ENCODE assay signal across 24 mouse cellular contexts in the genomic region with DNA sequence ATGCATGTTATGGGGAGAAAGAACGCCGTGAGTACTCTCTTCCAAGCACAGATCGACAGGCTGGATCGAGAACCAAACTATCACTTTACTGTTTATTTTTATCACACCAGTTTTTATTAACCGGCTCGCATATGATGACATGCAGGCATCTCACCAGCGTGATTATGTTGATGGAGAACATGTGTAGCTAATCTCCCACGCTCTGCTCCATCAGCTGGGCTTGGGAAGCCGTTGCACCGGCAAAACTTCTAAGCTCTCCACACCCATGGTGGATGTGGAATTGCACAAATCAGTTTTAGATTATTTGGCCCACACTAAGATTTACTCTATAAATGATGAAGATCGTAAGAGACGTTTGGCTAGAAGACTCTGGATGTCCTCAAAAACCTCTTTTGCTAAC.
DNase-seq lines count a peak whose midpoint lies in the region; ATAC-seq and TF ChIP-seq lines count a peak whose summit lies in the region.
"Had no signal": no experiment of that assay in that cellular context is flagged by ENCODE, and none has a peak within 500 bp of the region (broad histone marks: within the 10 kb centered on the region; RNA-seq: fewer than 3 reads in every experiment).

No protein-coding gene starts in this region.

- no peak overlapping the region for H3K4me2 ChIP-seq in embryonic facial prominence, embryonic 11.5 days (ENCODE audit: low read depth, low read length)
- H3K4me2 ChIP-seq in stomach, embryonic 14.5 days (replicated peaks; ENCODE audit: low read depth, low read length): 0 out of 2 replicates have a peak overlapping the region, but pooled peaks have one; percentile 4
- no peak overlapping the region for H3K4me2 ChIP-seq in stomach, postnatal 0 days (replicated peaks; ENCODE audit: low read depth)
- H3K4me2 ChIP-seq: intestine, embryonic 15.5 days; kidney, embryonic 15.5 days; neural tube, embryonic 13.5 days had no signal

- 62% methylated on average over 12 of the region's 12 CpGs for WGBS in embryonic facial prominence, embryonic 11.5 days
- 80% methylated on average over 12 of the region's 12 CpGs for WGBS in embryonic facial prominence, embryonic 10.5 days
- 58% methylated on average over 12 of the region's 12 CpGs for WGBS in stomach, embryonic 14.5 days
- WGBS in stomach, postnatal 0 days: 56% methylated on average over 12 of the region's 12 CpGs

- H3K4me1 ChIP-seq in embryonic facial prominence, embryonic 11.5 days (ENCODE audit: control insufficient read depth, insufficient read depth, low read length): no peaks in the 10 kb centered on the region
- peaks cover 5% of the 10 kb centered on the region for H3K4me1 ChIP-seq in embryonic facial prominence, embryonic 10.5 days
- H3K4me1 ChIP-seq in stomach, embryonic 14.5 days (ENCODE audit: control insufficient read depth, insufficient read depth, low read length): no peaks in the 10 kb centered on the region
- H3K4me1 ChIP-seq in stomach, postnatal 0 days (replicated peaks; ENCODE audit: control insufficient read depth, insufficient read depth): no peaks in the 10 kb centered on the region
- H3K4me1 ChIP-seq: intestine, embryonic 15.5 days; kidney, embryonic 15.5 days had no signal

- TF ChIP-seq CTCF in stomach, postnatal 0 days (IDR thresholded peaks at IDR 0.05; ENCODE audit: low read depth): no peak

- no peaks in the 10 kb centered on the region for H3K9me3 ChIP-seq in embryonic facial prominence, embryonic 11.5 days (replicated peaks; ENCODE audit: control insufficient read depth, low read length)
- no peaks in the 10 kb centered on the region for H3K9me3 ChIP-seq in embryonic facial prominence, embryonic 10.5 days
- no peaks in the 10 kb centered on the region for H3K9me3 ChIP-seq in stomach, embryonic 14.5 days (ENCODE audit: control insufficient read depth, low read depth, low read length)
- H3K9me3 ChIP-seq in stomach, postnatal 0 days (ENCODE audit: control insufficient read depth, low read length): no peaks in the 10 kb centered on the region
- H3K9me3 ChIP-seq: hindbrain, embryonic 10.5 days; intestine, embryonic 15.5 days; kidney, embryonic 15.5 days; neural tube, embryonic 13.5 days had no signal

- H3K27me3 ChIP-seq in embryonic facial prominence, embryonic 11.5 days (ENCODE audit: control insufficient read depth, insufficient read depth, low read length): no peaks in the 10 kb centered on the region
- H3K27me3 ChIP-seq in embryonic facial prominence, embryonic 10.5 days (replicated peaks; ENCODE audit: low read depth, poor library complexity, severe bottlenecking): no peaks in the 10 kb centered on the region
- H3K27me3 ChIP-seq in stomach, embryonic 14.5 days (ENCODE audit: control insufficient read depth, insufficient read depth, low read length): no peaks in the 10 kb centered on the region
- H3K27me3 ChIP-seq in stomach, postnatal 0 days (ENCODE audit: control insufficient read depth, insufficient read depth, low read length): no peaks in the 10 kb centered on the region
- H3K27me3 ChIP-seq: intestine, embryonic 15.5 days; kidney, embryonic 15.5 days; neural tube, embryonic 13.5 days had no signal

- no peak overlapping the region for H3K27ac ChIP-seq in embryonic facial prominence, embryonic 11.5 days (replicated peaks; ENCODE audit: low read depth, low read length)
- no peak overlapping the region for H3K27ac ChIP-seq in embryonic facial prominence, embryonic 10.5 days (replicated peaks)
- H3K27ac ChIP-seq in stomach, embryonic 14.5 days (ENCODE audit: low read length): no peak overlapping the region
- no peak overlapping the region for H3K27ac ChIP-seq in stomach, postnatal 0 days (replicated peaks)
- H3K27ac ChIP-seq: gastrocnemius, adult 2 months; hindbrain, embryonic 10.5 days; intestine, embryonic 15.5 days; kidney, embryonic 15.5 days; liver, embryonic 14.5 days; neural tube, embryonic 13.5 days had no signal

- no peak overlapping the region for H3K4me3 ChIP-seq in embryonic facial prominence, embryonic 11.5 days (ENCODE audit: low read depth, low read length)
- no peak overlapping the region for H3K4me3 ChIP-seq in embryonic facial prominence, embryonic 10.5 days
- no peak overlapping the region for H3K4me3 ChIP-seq in stomach, embryonic 14.5 days (ENCODE audit: low read depth, low read length)
- H3K4me3 ChIP-seq in stomach, postnatal 0 days (ENCODE audit: low read depth, low read length): no peak overlapping the region
- H3K4me3 ChIP-seq: gastrocnemius, adult 2 months; hindbrain, embryonic 10.5 days; intestine, embryonic 15.5 days; kidney, embryonic 15.5 days; myocyte; neural tube, embryonic 13.5 days had no signal

- no peak overlapping the region for H3K9ac ChIP-seq in embryonic facial prominence, embryonic 11.5 days (replicated peaks; ENCODE audit: low read length)
- no peak overlapping the region for H3K9ac ChIP-seq in stomach, embryonic 14.5 days (replicated peaks; ENCODE audit: low read depth, low read length)
- no peak overlapping the region for H3K9ac ChIP-seq in stomach, postnatal 0 days (ENCODE audit: low read length)
- H3K9ac ChIP-seq: forebrain, postnatal 0 days; intestine, embryonic 15.5 days; kidney, embryonic 15.5 days; liver, embryonic 14.5 days; neural tube, embryonic 13.5 days had no signal

- ATAC-seq in embryonic facial prominence, embryonic 11.5 days (replicated peaks; ENCODE audit: insufficient number of reproducible peaks, low FRiP score, low TSS enrichment, low read depth): no peak
- no peak for ATAC-seq in stomach, embryonic 14.5 days (ENCODE audit: insufficient number of reproducible peaks, insufficient read depth, low FRiP score, low read depth)
- no peak for ATAC-seq in stomach, postnatal 0 days (ENCODE audit: low FRiP score, low TSS enrichment)
- ATAC-seq: activated CD4-positive, CD25-positive, alpha-beta regulatory T cell, adult 4 months; forebrain, postnatal 0 days; hindbrain, embryonic 16.5 days; intestine, embryonic 15.5 days; midbrain, embryonic 16.5 days had no signal

- TF ChIP-seq EP300 in stomach, postnatal 0 days (optimal IDR thresholded peaks at IDR 0.05): no peak

- DNase-seq in embryonic facial prominence, embryonic 11.5 days (ENCODE audit: low spot score): peak; percentile 52
- no peak for DNase-seq in embryonic facial prominence, embryonic 10.5 days (ENCODE audit: low spot score)
- DNase-seq in layer of hippocampus, adult 9-11 months: peak; percentile 6
- DNase-seq in layer of hippocampus, adult 9-10 months (ENCODE audit: low spot score): no peak
- DNase-seq in stomach, postnatal 0 days (ENCODE audit: low spot score): no peak
- DNase-seq in ovary, postnatal 14 days (ENCODE audit: low spot score): no peak
- DNase-seq: adrenal gland, adult 8-10 months; cerebellum, adult 2 months; cerebellum, postnatal 36 days; embryo, embryonic 11 days; forebrain, postnatal 0 days; gastrocnemius, adult 2 months; thymus, adult 18-20 months; thymus, postnatal 36 days had no signal

- H3K36me3 ChIP-seq in embryonic facial prominence, embryonic 11.5 days (replicated peaks; ENCODE audit: control insufficient read depth, insufficient read depth, low read depth, low read length): no peaks in the 10 kb centered on the region
- no peaks in the 10 kb centered on the region for H3K36me3 ChIP-seq in embryonic facial prominence, embryonic 10.5 days (replicated peaks)
- no peaks in the 10 kb centered on the region for H3K36me3 ChIP-seq in stomach, embryonic 14.5 days (ENCODE audit: control insufficient read depth, insufficient read depth, low read length)
- H3K36me3 ChIP-seq in stomach, postnatal 0 days (ENCODE audit: control insufficient read depth, insufficient read depth, low read length): no peaks in the 10 kb centered on the region
- H3K36me3 ChIP-seq: hindbrain, embryonic 10.5 days; intestine, embryonic 15.5 days; kidney, embryonic 15.5 days; neural tube, embryonic 13.5 days had no signal

Comparison
In these comparisons a context has a peak if more than half of its experiments do, and no peak if none do; other contexts are left out.
1. DNase-seq: peak in embryonic facial prominence, embryonic 11.5 days (single experiment) and layer of hippocampus, adult 9-11 months (single experiment); none in embryonic facial prominence, embryonic 10.5 days (single experiment), layer of hippocampus, adult 9-10 months (single experiment), stomach, postnatal 0 days (single experiment) and ovary, postnatal 14 days (single experiment).